Mouse (Mus musculus): ENCODE results near the gene Gm37240. TPM values are rescaled to one million over a fixed set of nuclear protein-coding genes. Genes with fewer than 3 reads are reported as not detected.

Gm37240 gene
- total RNA-seq, 2 experiments from 2014 or later: 2.6 to 3.2 TPM

DNA sequence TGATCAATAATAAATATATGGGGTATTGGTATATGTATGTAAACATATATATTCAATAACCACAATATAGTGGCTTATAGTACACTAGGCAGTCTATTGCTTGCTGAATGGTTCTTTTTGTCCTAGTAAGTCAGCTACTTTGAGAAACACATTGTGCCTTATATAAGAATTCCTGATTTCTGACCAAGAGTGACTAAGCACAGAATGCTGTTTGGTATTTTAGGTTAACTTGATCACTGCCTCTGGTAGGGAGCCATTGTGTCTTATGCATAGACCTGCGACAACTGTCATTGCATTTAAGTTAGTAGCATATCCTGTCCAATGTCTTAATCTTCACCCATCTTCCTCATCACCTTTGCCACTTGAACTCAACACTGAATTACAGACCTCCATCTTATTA, 267.6 kb downstream of the Gm37240 start:
- no peak for DNase-seq (ENCODE audit: extremely low spot score in 1 of 2, low spot score in 2 of 2)
- intact Hi-C loops (cut with DNase I): no loop called here

DNA sequence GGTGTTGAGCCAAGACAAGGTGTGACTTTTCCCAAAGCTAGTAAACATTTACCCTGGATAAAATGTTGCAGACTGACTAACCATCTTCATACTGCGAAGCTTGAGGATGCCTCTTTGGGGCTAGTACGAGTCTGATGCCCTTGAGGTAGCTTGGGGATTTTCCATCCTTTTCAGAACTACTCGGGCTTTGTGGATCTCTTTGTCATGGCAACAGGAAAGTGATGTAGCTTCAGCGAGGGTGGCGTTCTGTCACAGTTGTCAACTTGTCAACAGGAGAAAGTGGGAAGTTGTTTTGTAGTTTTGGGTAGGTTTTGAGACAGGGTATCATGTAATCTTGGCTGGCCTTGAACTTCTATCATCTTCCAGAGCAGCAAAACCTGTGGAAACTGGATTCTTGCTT, 268.0 kb downstream of the Gm37240 start:
- intact Hi-C loops (cut with DNase I): no loop called here
- DNase-seq (ENCODE audit: extremely low spot score in 1 of 2, low spot score in 2 of 2): no peak

DNA sequence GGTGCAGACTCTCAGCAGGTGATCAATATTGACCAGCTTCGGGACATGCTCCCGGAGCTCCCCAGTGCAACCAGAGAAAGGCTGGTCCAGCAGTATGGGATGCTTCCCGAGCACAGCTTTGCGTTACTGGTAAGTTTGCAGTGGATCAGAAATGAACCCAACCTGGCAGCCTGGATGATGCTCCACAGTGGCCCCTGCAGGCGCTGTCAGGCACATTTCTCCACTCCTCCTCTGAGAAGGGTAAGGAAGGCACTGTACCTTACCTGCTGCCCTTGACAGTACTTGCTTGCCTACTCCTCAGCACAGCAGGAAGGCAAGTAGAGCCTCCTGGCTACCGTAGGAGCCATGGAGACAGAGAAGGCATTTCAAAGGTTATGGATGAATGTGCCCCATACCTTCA, 268.4 kb downstream of the Gm37240 start:
- intact Hi-C loops (cut with DNase I): no loop called here
- DNase-seq (ENCODE audit: extremely low spot score in 1 of 2, low spot score in 2 of 2): no peak

DNA sequence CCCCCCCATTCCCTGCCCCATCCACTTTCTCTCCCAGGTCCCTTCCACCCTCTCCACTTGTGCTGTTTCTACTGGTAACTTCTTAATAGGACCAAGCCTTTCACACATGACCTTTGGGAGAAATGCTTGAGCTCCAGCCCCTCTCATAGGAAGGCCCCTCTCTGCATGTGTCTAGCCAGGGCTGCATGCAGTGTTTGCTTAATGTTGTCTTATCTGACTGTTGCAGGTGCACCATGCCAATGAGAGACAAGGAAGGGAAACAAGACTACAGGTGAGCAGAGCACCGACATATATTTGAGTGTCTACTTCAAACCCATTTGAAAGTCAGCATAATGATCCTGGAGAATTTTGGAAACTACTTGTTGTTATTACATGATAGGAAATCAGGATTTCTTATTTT, 270.9 kb downstream of the Gm37240 start:
- intact Hi-C loops (cut with DNase I): no loop called here
- DNase-seq (ENCODE audit: extremely low spot score in 1 of 2, low spot score in 2 of 2): no peak

DNA sequence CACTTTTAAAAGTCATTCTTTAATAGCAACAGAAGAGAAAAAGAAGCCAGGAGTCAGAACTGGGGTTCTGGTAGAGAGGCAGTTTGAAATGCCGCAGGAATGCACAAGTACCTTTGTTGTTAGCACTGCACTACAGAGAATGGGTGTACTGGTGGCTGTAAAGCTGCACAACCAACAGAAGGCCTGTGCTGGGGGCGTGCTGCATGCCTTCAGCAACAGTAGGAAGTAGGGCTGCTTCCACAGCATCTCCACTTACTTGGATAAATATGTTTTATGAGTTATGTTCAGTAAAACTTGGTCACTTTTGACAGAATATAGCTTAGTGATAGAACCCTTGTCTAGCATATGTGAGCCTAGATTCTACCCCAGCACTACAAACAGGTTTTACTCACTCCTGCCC, 279.6 kb downstream of the Gm37240 start:
- intact Hi-C loops (cut with DNase I): no loop called here
- no peak for DNase-seq (ENCODE audit: extremely low spot score in 1 of 2, low spot score in 2 of 2)

DNA sequence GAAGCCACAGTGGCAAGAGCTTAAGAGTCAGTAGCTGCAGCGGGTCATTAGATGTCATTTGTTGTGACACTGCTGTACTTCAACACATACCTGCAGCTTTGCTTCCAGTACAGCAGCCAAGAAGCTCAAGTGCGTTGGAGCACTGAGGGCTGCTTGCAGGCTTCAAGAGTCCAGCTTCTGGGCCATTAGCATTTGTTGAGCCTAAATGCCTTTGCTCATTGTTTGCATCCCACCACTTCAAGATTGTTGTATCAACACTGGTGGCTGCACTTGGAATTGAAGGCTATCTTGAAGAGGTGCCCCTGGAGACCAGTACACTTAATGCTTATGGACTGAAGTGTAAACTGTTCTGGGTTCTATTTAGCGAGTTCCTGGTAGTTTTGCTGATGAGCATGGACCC, 280.4 kb downstream of the Gm37240 start:
- no peak for DNase-seq (ENCODE audit: extremely low spot score in 1 of 2, low spot score in 2 of 2)
- intact Hi-C loops (cut with DNase I): no loop called here

DNA sequence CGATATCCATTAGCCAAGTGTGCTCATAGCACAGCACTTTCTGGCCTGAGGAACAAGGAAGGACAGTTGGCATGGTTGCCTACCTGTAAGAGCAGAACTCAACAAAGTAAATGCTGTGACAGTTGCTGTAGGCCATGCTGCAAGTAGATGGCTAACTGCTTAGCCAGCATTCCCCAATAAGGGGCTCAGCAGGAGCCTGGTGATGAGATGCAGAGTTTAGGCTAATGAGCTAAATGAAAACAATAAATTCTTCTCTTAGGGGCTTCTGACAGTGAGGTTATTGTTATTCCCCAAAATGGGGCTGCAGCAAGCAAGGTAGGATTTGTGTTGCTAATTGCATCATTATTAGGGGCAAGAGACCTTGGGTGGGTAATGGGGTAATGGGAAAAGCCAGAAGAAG, 283.5 kb downstream of the Gm37240 start:
- DNase-seq (ENCODE audit: extremely low spot score in 1 of 2, low spot score in 2 of 2): no peak
- intact Hi-C loops (cut with DNase I): no loop called here

DNA sequence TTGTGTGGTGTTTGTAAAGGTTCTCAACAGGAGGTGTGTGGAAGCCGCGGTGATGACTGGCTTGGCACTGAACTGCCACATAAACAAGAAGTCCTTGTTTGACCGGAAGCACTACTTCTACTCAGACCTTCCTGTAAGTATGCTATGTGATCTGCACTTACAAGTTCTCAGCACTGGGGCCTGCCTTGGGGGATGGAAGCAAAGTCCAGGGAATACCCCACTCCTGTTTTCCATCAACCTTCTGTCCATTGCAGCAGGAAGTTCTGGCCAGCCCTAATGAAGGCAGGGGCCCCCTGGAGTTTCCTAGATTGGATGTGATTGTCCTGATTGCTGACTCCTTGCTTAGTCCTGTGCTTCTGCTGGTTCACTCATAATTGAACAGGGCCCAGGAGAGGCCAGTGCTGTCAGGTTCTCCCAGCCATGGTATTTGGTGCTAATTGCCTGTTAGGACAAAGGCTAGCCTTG, 285.4 kb downstream of the Gm37240 start:
- DNase-seq (ENCODE audit: extremely low spot score in 1 of 2, low spot score in 2 of 2): no peak
- intact Hi-C loops (cut with DNase I): no loop called here

DNA sequence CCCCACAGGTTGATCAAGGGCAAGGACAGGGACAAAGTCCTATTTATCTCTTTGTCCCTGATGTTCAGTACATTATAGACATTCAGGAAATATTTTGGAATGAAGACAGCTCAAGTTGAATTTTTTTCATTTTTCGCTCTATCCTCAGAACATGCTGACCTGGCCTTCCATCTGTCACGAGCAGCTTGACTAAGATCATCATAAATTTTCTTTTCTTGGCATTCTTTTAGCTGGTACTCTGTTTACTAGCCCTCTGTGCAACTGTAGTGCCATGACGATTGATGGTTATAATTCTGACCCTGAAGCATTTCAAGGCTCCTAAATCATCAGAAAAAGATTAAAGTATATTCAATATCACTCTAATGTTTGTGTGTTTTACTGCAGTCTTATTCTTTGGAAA, 287.8 kb downstream of the Gm37240 start:
- intact Hi-C loops (cut with DNase I): no loop called here
- no peak for DNase-seq (ENCODE audit: extremely low spot score in 1 of 2, low spot score in 2 of 2)

DNA sequence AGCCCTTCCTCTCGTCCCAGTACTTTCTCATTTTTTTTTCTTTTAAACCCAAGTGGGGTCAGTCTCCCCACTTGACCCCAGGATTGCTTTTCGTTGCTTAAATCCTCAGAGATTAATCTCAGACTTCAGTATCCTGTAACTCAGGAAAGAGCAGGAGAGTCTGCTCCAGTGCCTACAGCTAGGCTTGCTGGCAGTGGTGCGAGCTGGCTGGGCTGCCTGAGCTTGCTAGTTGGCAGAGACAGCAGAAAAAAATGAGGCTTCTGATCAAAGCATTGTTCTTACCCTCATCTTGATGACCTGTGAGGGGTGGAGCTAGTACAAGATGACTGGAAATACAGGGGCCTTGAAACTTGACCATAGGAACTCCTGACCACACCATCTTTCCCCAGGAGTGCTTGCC, 292.9 kb downstream of the Gm37240 start:
- intact Hi-C loops (cut with DNase I): no loop called here
- DNase-seq (ENCODE audit: extremely low spot score in 1 of 2, low spot score in 2 of 2): no peak

DNA sequence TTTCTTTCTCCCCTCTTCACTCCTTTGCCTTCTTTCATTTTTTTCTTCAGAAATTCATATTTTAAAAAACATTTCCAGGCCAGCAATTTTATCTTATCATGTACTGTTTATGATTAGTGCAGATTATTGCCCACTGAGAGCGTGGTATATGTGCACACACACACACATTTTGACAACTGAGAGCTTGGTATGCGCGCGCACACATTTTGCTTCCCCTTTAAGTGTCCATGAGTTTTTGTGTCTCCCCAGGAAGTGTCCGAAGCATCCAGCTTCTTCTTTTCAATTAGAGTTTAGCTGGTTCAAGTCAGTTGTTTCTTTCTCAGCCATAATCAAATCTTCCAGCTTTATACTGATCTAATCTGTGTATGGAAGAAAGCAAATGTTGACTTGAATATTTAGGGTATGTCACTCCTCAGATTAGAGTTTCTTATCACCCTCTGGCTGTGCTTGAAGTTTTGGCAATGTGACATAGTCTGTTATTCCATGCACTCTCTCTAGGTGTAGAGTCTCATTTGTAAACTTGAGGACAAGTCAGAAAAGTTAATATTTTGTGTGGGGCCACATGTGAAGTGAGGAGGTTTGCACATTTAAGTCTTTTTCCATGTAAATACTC, 294.6 kb downstream of the Gm37240 start:
- DNase-seq (ENCODE audit: extremely low spot score in 1 of 2, low spot score in 2 of 2): no peak
- intact Hi-C loops (cut with DNase I): no loop called here

DNA sequence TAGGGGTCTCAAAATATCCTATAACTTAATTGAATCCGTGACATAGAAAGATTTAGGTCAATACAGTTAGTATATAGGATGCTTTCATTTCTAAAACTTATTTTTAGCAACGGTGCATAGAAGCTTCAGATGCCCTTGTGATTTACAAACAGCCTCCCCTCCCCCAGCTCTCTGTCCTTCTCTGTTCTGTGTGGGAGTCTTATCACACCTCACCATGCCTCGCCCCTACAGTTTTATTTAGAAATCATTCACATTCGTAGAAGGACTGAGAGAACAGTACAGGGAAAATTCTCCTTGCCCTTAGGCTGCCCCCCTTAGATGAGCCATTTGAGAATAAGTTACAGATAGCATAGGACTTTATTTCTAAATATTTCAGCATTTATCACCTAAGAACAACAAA, 295.3 kb downstream of the Gm37240 start:
- DNase-seq (ENCODE audit: extremely low spot score in 1 of 2, low spot score in 2 of 2): no peak
- intact Hi-C loops (cut with DNase I): no loop called here

DNA sequence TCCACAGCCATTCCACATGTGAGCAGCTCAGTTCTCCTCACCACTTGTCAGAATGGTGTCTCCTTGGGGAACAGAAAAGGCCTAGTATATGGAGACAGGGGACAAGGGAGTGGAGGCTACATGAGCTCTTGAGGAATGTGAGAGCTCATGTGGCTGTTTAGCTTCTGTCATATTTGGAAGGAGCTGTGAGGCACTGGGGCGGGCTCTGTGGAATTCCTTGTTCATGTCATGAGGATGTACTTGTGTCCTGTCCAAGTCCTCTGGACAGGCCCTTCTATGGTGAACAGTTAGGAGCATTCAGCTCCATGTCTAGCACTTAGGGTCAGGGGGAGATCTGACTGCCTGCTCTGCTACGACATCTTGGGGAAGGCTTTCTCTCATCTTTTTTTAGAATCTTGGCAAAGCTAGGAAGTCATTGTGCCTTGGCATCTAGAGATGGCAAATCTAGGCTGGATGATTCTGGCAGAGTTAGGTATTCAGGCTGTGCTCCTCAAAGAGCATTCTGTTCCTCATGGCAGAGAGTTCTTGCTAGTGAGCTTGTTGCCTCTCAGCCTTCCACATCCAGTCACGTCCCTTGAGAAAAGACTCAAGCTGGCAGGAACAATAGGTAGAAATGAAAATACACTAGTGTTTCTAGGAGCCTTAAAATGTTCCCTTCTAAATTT, 297.1 kb downstream of the Gm37240 start:
- no peak for DNase-seq (ENCODE audit: extremely low spot score in 1 of 2, low spot score in 2 of 2)
- intact Hi-C loops (cut with DNase I): no loop called here

DNA sequence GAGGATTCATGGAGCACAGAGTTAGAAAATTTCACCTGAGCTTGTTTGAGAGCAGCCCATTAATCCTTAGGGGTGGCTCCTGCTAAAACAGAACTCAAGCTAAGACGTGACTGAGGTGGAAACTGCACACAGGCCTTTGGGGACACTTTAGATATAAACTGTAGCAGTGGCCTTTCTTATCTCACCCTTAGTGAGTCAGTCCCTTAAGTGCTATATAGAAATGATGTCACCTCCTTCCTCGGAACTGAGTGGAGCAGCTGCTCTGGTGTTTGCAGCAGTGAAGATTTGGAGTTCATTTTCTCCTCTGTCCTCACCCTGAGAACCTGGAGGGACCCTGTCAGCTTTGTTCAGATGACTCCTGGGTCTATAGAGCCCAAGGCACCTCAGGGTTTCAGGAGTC, 298.6 kb downstream of the Gm37240 start:
- intact Hi-C loops (cut with DNase I): no loop called here

DNA sequence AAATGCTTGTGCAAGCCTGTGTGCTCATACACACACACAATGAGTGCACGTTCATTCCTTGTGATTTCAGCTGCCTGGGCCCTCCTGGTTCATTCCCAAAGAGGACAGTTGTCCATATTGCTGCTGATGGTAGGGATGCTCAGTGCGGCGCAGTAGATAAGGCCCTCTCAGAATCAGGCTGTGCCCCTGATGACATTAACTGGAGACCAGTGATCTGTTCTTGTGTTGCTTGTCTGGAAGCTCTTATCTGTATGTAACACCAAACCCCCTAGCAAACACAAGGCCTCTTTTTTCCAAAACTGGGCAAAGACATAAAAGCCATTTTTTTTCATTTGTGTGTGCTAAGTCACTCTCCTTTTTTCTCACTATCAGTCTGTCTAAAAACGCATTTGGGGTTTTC, 302.4 kb downstream of the Gm37240 start:
- intact Hi-C loops (cut with DNase I): no loop called here
- no peak for DNase-seq (ENCODE audit: extremely low spot score in 1 of 2, low spot score in 2 of 2)

More for the DNA sequence above, 298.6 kb downstream of the Gm37240 start:
- DNase-seq (ENCODE audit: extremely low spot score in 1 of 2, low spot score in 2 of 2): no peak

DNA sequence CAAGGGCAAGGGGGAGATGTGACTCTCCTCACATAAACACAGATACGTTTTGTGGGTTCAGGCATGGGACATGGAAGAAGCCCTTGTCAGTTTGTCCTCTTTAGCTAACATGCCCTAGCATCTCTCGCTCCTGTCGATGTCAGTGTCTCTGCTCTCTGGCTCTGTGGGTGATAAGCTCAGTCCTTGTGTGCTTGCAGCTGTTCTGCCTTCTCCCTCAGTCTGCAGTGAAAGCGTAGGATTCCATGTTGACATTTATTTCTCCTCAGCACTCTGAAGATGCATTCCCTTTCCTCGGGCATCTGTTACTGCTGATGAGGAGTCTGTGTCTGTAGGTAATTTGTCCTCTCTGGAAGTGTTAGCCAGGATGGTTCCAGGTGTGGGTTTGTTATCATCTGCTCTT, 304.1 kb downstream of the Gm37240 start:
- intact Hi-C loops (cut with DNase I): no loop called here
- DNase-seq (ENCODE audit: extremely low spot score in 1 of 2, low spot score in 2 of 2): no peak

DNA sequence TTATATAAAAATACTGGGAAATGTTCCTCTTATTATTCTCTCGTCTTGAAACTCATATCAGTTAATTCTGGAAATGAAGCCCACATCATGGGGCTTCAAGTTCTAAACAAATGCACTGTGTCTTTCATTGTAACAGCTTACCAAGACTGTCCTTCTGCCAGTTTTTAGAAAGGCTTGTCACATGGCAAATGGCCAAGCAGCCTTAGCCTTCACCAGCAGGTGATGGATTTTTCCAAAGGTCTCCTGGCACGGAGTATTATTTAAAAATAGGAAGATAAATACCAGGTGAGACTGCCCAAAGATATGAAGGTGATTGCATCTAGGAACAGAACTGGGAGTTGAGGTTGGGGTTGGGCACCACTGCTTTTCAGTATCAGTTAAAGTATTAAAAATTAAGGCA, 304.6 kb downstream of the Gm37240 start:
- intact Hi-C loops (cut with DNase I): no loop called here
- no peak for DNase-seq (ENCODE audit: extremely low spot score in 1 of 2, low spot score in 2 of 2)

DNA sequence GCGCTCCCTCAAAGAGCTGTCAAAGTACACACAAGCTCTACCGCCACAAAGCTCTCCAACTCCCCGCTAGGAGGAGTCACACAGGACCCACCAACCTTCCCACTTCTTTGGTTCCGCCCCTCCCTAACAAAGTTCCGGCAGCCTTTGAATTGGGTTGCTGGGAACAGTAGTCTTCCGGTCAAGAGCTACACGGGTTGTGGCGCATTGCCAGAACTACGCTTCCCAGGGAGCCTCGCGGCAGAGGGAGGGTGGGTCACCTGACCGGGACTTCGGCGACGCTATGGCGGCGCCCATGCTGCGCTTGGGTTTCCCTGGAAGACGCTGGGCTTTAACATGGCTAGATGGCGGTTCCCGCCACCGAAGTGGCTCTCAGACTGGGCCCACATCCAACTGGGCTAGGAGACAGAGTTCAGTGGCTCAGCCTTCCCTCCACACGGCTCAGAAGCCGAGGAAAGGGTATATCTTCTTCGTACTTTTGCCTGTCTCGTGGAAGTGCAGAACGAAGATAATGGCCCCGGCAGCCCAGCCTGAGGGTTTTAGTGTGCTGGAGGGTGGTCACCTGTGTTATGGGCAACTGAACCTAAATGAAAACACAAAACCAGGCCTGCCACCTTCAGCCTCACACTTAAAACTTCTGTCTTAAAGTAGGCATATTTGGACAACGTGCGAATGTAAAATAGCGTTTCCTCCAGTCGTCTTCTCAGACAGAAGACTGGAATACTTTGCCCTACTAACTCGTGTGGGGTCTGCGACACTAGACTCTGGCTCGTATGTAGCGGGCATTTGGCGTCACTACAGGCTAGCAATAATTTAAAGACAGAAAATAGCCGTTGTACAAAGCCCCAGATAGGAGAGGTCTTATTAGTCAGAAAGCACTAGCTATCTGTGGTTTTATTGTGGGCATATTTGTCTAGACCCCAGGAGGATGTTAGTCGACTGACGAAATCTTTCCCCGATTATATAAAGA, 313.2 kb downstream of the Gm37240 start, which contains the start of gene Gatb:
Gene Gatb, plus strand, starts transcription at position 256 of the 967 bp plus-strand sequence.
- intact Hi-C loops (cut with DNase I): loop anchor here (5.0 kb wide), 3 partner anchors 348 to 637 kb away; no protein-coding TSS in a partner anchor

DNA sequence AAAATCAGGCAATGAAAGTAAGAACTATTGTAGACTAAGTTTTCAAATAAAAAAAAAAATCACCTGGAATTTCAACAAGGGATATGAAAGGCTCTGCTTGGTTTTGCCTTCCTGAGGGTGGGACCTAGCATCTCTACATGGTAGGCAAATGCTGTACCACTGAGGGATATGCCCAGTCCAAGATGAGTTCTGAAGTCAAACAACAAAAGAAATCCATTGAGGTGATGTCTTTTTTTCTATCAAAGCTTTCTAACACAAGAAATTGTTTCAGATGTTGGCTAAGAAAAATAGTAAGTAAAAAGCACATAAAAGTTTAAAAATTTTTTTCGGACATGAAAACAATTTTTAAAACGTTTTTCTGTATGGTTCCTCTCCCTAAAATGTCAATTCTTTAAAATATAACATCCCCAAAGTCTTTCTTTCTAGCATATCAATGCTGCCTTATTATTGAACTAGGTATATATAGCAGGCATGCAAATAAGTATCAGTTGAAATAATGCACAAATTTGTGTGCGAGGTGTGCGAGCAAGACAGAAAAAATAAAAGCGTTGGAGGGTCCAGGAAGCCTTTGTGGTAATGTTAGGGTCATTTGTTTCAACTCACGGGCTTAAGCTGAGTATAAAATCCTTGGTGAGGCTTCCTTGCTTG, 314.0 kb downstream of the Gm37240 start:
- intact Hi-C loops (cut with DNase I): loop anchor here (5.0 kb wide), 3 partner anchors 349 to 636 kb away; no protein-coding TSS in a partner anchor

More for the DNA sequence above, 313.2 kb downstream of the Gm37240 start, which contains the start of gene Gatb:
- DNase-seq (ENCODE audit: extremely low spot score in 1 of 2, low spot score in 2 of 2): peak; percentile 99 to 100

More for the DNA sequence above, 314.0 kb downstream of the Gm37240 start:
- no peak for DNase-seq (ENCODE audit: extremely low spot score in 1 of 2, low spot score in 2 of 2)
